Mouse (Mus musculus) lung, postnatal 36 days (tissue): ENCODE results near the gene Zfp213.
"Not testable (repeated sequence)": the region's sequence is repeated elsewhere in the genome, so short reads cannot be mapped to it uniquely, and the experiment has no call there.

ENCODE experiments used
- DNase-seq: peaks from one replicate; pipeline ENCODE4 v3.0.0; 2022; ENCODE audit warnings: mixed read lengths

Gene Zfp213

GRCm38 (mm10) chr17:23563595-23564367, at the start of gene Zfp213:
Gene Zfp213 (minus strand): TSS chr17:23564238.
- peak; percentile 96 for DNase-seq

GRCm38 (mm10) chr17:23610361-23610800, 46.3 kb upstream of the Zfp213 start:
- peak; percentile 81 for DNase-seq

- no peak for DNase-seq
Measured at GRCm38 (mm10) chr17:23609612-23610011, 45.6 kb upstream of the Zfp213 start.

- no peak for DNase-seq
Measured at GRCm38 (mm10) chr17:23605220-23605619, 41.2 kb upstream of the Zfp213 start.

- DNase-seq, result no peak
Measured at GRCm38 (mm10) chr17:23604394-23604793, 40.4 kb upstream of the Zfp213 start.

GRCm38 (mm10) chr17:23603542-23603941, 39.5 kb upstream of the Zfp213 start:
- DNase-seq, result peak; percentile 35

- no peak for DNase-seq
Measured at GRCm38 (mm10) chr17:23603077-23603476, 39.0 kb upstream of the Zfp213 start.

GRCm38 (mm10) chr17:23601836-23602585, 38.0 kb upstream of the Zfp213 start:
- no peak for DNase-seq

GRCm38 (mm10) chr17:23600641-23601622, 36.9 kb upstream of the Zfp213 start, which contains the start of gene Zscan10:
Gene Zscan10 (plus strand): TSS chr17:23600856.
- DNase-seq, result no peak

GRCm38 (mm10) chr17:23599605-23600063, 35.6 kb upstream of the Zfp213 start:
- DNase-seq, result peak; percentile 38

GRCm38 (mm10) chr17:23598582-23599552, 34.8 kb upstream of the Zfp213 start, which contains the start of gene Zfp13:
Gene Zfp13 (minus strand): TSS chr17:23599487.
- DNase-seq, result peak; percentile 94

- DNase-seq, result not testable (repeated sequence)
Measured at GRCm38 (mm10) chr17:23595139-23595538, 31.1 kb upstream of the Zfp213 start.

- DNase-seq, result no peak
Measured at GRCm38 (mm10) chr17:23592926-23593300, 28.9 kb upstream of the Zfp213 start.

GRCm38 (mm10) chr17:23592208-23592925, 28.3 kb upstream of the Zfp213 start:
- peak; percentile 98 for DNase-seq

GRCm38 (mm10) chr17:23587253-23587652, 23.2 kb upstream of the Zfp213 start:
- no peak for DNase-seq

GRCm38 (mm10) chr17:23585721-23586491, 21.9 kb upstream of the Zfp213 start:
- peak; percentile 65 for DNase-seq

- no peak for DNase-seq
Measured at GRCm38 (mm10) chr17:23584786-23585185, 20.7 kb upstream of the Zfp213 start.

- DNase-seq, result no peak
Measured at GRCm38 (mm10) chr17:23575951-23576552, 12.0 kb upstream of the Zfp213 start.

- DNase-seq, result no peak
Measured at GRCm38 (mm10) chr17:23574130-23574529, 10.1 kb upstream of the Zfp213 start.
